Mouse (Mus musculus): ENCODE measurements at regions not wholly inside any gene's neighbourhood (a gene's known extent, or its start where the extent isn't known, plus 50 kb on each side); places are given as distances from the start of the nearest gene placed in this dataset.

GRCm38 (mm10) chr13:45242750-45243149 is 146.8 kb upstream of the Mylip start:
- Histone ChIP-seq H3K27ac (replicated peaks in 1 of 2; ENCODE audit: control insufficient read depth in 1 of 2, insufficient read depth in 1 of 2, low read depth in 2 of 2, low read length in 2 of 2) (no peak overlapping the region), H3K4me3 (ENCODE audit: control insufficient read depth in 1 of 2, insufficient read depth in 1 of 2, low read depth in 1 of 2, low read length in 2 of 2) (no peak overlapping the region), H3K36me3 (ENCODE audit: control insufficient read depth, insufficient read depth, low read length) (no peaks in the 10 kb centered on the region), H3K9ac (ENCODE audit: low read length) (no peak overlapping the region), H3K4me2 (ENCODE audit: low read length) (no peak overlapping the region), H3K9me3 (ENCODE audit: control insufficient read depth, low read length) (no peaks in the 10 kb centered on the region), H3K4me1 (ENCODE audit: control insufficient read depth in 2 of 2, insufficient read depth in 2 of 2, low read length in 2 of 2) (no peaks in the 10 kb centered on the region), H3K27me3 (ENCODE audit: control insufficient read depth, insufficient read depth, low read length) (no peaks in the 10 kb centered on the region)
- WGBS = 73% methylated on average over 12 of the region's 12 CpGs
- no peak for ATAC-seq (ENCODE audit: insufficient number of reproducible peaks, insufficient read depth, low FRiP score, low read depth)

GRCm38 (mm10) chr13:45245651-45246050 is 143.9 kb upstream of the Mylip start:
- WGBS = 64% methylated on average over 5 of the region's 5 CpGs
- Histone ChIP-seq H3K9ac (ENCODE audit: low read length) (no peak overlapping the region), H3K9me3 (ENCODE audit: control insufficient read depth, low read length) (no peaks in the 10 kb centered on the region), H3K27ac (replicated peaks in 1 of 2; ENCODE audit: control insufficient read depth in 1 of 2, insufficient read depth in 1 of 2, low read depth in 2 of 2, low read length in 2 of 2) (no peak overlapping the region), H3K4me3 (ENCODE audit: control insufficient read depth in 1 of 2, insufficient read depth in 1 of 2, low read depth in 1 of 2, low read length in 2 of 2) (no peak overlapping the region), H3K27me3 (ENCODE audit: control insufficient read depth, insufficient read depth, low read length) (no peaks in the 10 kb centered on the region), H3K4me1 (ENCODE audit: control insufficient read depth in 2 of 2, insufficient read depth in 2 of 2, low read length in 2 of 2) (no peaks in the 10 kb centered on the region), H3K4me2 (ENCODE audit: low read length) (no peak overlapping the region), H3K36me3 (ENCODE audit: control insufficient read depth, insufficient read depth, low read length) (no peaks in the 10 kb centered on the region)
- no peak for ATAC-seq (ENCODE audit: insufficient number of reproducible peaks, insufficient read depth, low FRiP score, low read depth)

GRCm38 (mm10) chr13:45246341-45246740 is 143.2 kb upstream of the Mylip start:
- no peak overlapping the region for H3K9ac ChIP-seq (ENCODE audit: low read length)
- no peak overlapping the region for H3K4me2 ChIP-seq (ENCODE audit: low read length)
- no peaks in the 10 kb centered on the region for H3K9me3 ChIP-seq (ENCODE audit: control insufficient read depth, low read length)
- no peak overlapping the region for H3K27ac ChIP-seq (replicated peaks in 1 of 2; ENCODE audit: control insufficient read depth in 1 of 2, insufficient read depth in 1 of 2, low read depth in 2 of 2, low read length in 2 of 2)
- H3K27me3 ChIP-seq (ENCODE audit: control insufficient read depth, insufficient read depth, low read length) = no peaks in the 10 kb centered on the region
- WGBS = 74% methylated on average over 2 of the region's 2 CpGs
- H3K36me3 ChIP-seq (ENCODE audit: control insufficient read depth, insufficient read depth, low read length) = no peaks in the 10 kb centered on the region
- ATAC-seq (ENCODE audit: insufficient number of reproducible peaks, insufficient read depth, low FRiP score, low read depth) = no peak
- no peaks in the 10 kb centered on the region for H3K4me1 ChIP-seq (ENCODE audit: control insufficient read depth in 2 of 2, insufficient read depth in 2 of 2, low read length in 2 of 2)
- no peak overlapping the region for H3K4me3 ChIP-seq (ENCODE audit: control insufficient read depth in 1 of 2, insufficient read depth in 1 of 2, low read depth in 1 of 2, low read length in 2 of 2)

- H3K9me3 ChIP-seq (ENCODE audit: control insufficient read depth, low read length) = no peaks in the 10 kb centered on the region
- no peak overlapping the region for H3K27ac ChIP-seq (replicated peaks in 1 of 2; ENCODE audit: control insufficient read depth in 1 of 2, insufficient read depth in 1 of 2, low read depth in 2 of 2, low read length in 2 of 2)
- no peak overlapping the region for H3K9ac ChIP-seq (ENCODE audit: low read length)
- H3K4me3 ChIP-seq (ENCODE audit: control insufficient read depth in 1 of 2, insufficient read depth in 1 of 2, low read depth in 1 of 2, low read length in 2 of 2) = no peak overlapping the region
- no peaks in the 10 kb centered on the region for H3K4me1 ChIP-seq (ENCODE audit: control insufficient read depth in 2 of 2, insufficient read depth in 2 of 2, low read length in 2 of 2)
- no peak overlapping the region for H3K4me2 ChIP-seq (ENCODE audit: low read length)
- H3K36me3 ChIP-seq (ENCODE audit: control insufficient read depth, insufficient read depth, low read length) = no peaks in the 10 kb centered on the region
- 57% methylated on average over 1 of the region's 1 CpGs for WGBS
- H3K27me3 ChIP-seq (ENCODE audit: control insufficient read depth, insufficient read depth, low read length) = no peaks in the 10 kb centered on the region
- no peak for ATAC-seq (ENCODE audit: insufficient number of reproducible peaks, insufficient read depth, low FRiP score, low read depth)
Measured at GRCm38 (mm10) chr13:45250028-45250427, 139.5 kb upstream of the Mylip start.

GRCm38 (mm10) chr13:45251068-45251467 is 138.5 kb upstream of the Mylip start:
- H3K27ac ChIP-seq (replicated peaks in 1 of 2; ENCODE audit: control insufficient read depth in 1 of 2, insufficient read depth in 1 of 2, low read depth in 2 of 2, low read length in 2 of 2) = no peak overlapping the region
- H3K9ac ChIP-seq (ENCODE audit: low read length) = no peak overlapping the region
- H3K4me1 ChIP-seq (ENCODE audit: control insufficient read depth in 2 of 2, insufficient read depth in 2 of 2, low read length in 2 of 2) = no peaks in the 10 kb centered on the region
- WGBS = 54% methylated on average over 3 of the region's 3 CpGs
- no peak for ATAC-seq (ENCODE audit: insufficient number of reproducible peaks, insufficient read depth, low FRiP score, low read depth)
- H3K27me3 ChIP-seq (ENCODE audit: control insufficient read depth, insufficient read depth, low read length) = no peaks in the 10 kb centered on the region
- no peaks in the 10 kb centered on the region for H3K9me3 ChIP-seq (ENCODE audit: control insufficient read depth, low read length)
- H3K4me3 ChIP-seq (ENCODE audit: control insufficient read depth in 1 of 2, insufficient read depth in 1 of 2, low read depth in 1 of 2, low read length in 2 of 2) = no peak overlapping the region
- H3K36me3 ChIP-seq (ENCODE audit: control insufficient read depth, insufficient read depth, low read length) = no peaks in the 10 kb centered on the region
- H3K4me2 ChIP-seq (ENCODE audit: low read length) = no peak overlapping the region

- Histone ChIP-seq H3K4me3 (ENCODE audit: control insufficient read depth in 1 of 2, insufficient read depth in 1 of 2, low read depth in 1 of 2, low read length in 2 of 2) (no peak overlapping the region), H3K36me3 (ENCODE audit: control insufficient read depth, insufficient read depth, low read length) (no peaks in the 10 kb centered on the region), H3K9me3 (ENCODE audit: control insufficient read depth, low read length) (no peaks in the 10 kb centered on the region), H3K4me1 (ENCODE audit: control insufficient read depth in 2 of 2, insufficient read depth in 2 of 2, low read length in 2 of 2) (no peaks in the 10 kb centered on the region), H3K4me2 (ENCODE audit: low read length) (no peak overlapping the region), H3K9ac (ENCODE audit: low read length) (no peak overlapping the region), H3K27me3 (ENCODE audit: control insufficient read depth, insufficient read depth, low read length) (no peaks in the 10 kb centered on the region), H3K27ac (replicated peaks in 1 of 2; ENCODE audit: control insufficient read depth in 1 of 2, insufficient read depth in 1 of 2, low read depth in 2 of 2, low read length in 2 of 2) (no peak overlapping the region)
- no peak for ATAC-seq (ENCODE audit: insufficient number of reproducible peaks, insufficient read depth, low FRiP score, low read depth)
- 62% methylated on average over 3 of the region's 3 CpGs for WGBS
Measured at GRCm38 (mm10) chr13:45252126-45252525, 137.4 kb upstream of the Mylip start.

- no peak overlapping the region for H3K9ac ChIP-seq (ENCODE audit: low read length)
- no peak for ATAC-seq (ENCODE audit: insufficient number of reproducible peaks, insufficient read depth, low FRiP score, low read depth)
Measured at GRCm38 (mm10) chr13:45253221-45253620, 136.3 kb upstream of the Mylip start.

GRCm38 (mm10) chr13:45255277-45255676 is 134.3 kb upstream of the Mylip start:
- Histone ChIP-seq H3K9ac (ENCODE audit: low read length) (no peak overlapping the region), H3K27ac (replicated peaks in 1 of 2; ENCODE audit: control insufficient read depth in 1 of 2, insufficient read depth in 1 of 2, low read depth in 2 of 2, low read length in 2 of 2) (no peak overlapping the region), H3K4me3 (ENCODE audit: control insufficient read depth in 1 of 2, insufficient read depth in 1 of 2, low read depth in 1 of 2, low read length in 2 of 2) (no peak overlapping the region), H3K36me3 (ENCODE audit: control insufficient read depth, insufficient read depth, low read length) (no peaks in the 10 kb centered on the region), H3K9me3 (ENCODE audit: control insufficient read depth, low read length) (no peaks in the 10 kb centered on the region), H3K4me2 (ENCODE audit: low read length) (no peak overlapping the region), H3K4me1 (ENCODE audit: control insufficient read depth in 2 of 2, insufficient read depth in 2 of 2, low read length in 2 of 2) (no peaks in the 10 kb centered on the region), H3K27me3 (ENCODE audit: control insufficient read depth, insufficient read depth, low read length) (no peaks in the 10 kb centered on the region)
- no peak for ATAC-seq (ENCODE audit: insufficient number of reproducible peaks, insufficient read depth, low FRiP score, low read depth)
- 54% methylated on average over 6 of the region's 6 CpGs for WGBS

More at GRCm38 (mm10) chr13:45253221-45253620, 136.3 kb upstream of the Mylip start:
- no peaks in the 10 kb centered on the region for H3K4me1 ChIP-seq (ENCODE audit: control insufficient read depth in 2 of 2, insufficient read depth in 2 of 2, low read length in 2 of 2)
- no peaks in the 10 kb centered on the region for H3K9me3 ChIP-seq (ENCODE audit: control insufficient read depth, low read length)
- H3K36me3 ChIP-seq (ENCODE audit: control insufficient read depth, insufficient read depth, low read length) = no peaks in the 10 kb centered on the region
- 60% methylated on average over 2 of the region's 2 CpGs for WGBS
- H3K27me3 ChIP-seq (ENCODE audit: control insufficient read depth, insufficient read depth, low read length) = no peaks in the 10 kb centered on the region
- H3K27ac ChIP-seq (replicated peaks in 1 of 2; ENCODE audit: control insufficient read depth in 1 of 2, insufficient read depth in 1 of 2, low read depth in 2 of 2, low read length in 2 of 2) = no peak overlapping the region
- H3K4me2 ChIP-seq (ENCODE audit: low read length) = no peak overlapping the region
- no peak overlapping the region for H3K4me3 ChIP-seq (ENCODE audit: control insufficient read depth in 1 of 2, insufficient read depth in 1 of 2, low read depth in 1 of 2, low read length in 2 of 2)

Data from heart, embryonic 14.5 days (tissue).